Mouse (Mus musculus) lung, postnatal 0 days (tissue): Measurements from ENCODE around the gene Adam12. TPM values are rescaled to one million over a fixed set of nuclear protein-coding genes. Genes with fewer than 3 reads are reported as not detected.
A peak's percentile ranks its signal among the peaks of the same experiment; 100 is the strongest.

ENCODE experiments used
- ATAC-seq: fragments of 200-750 bp; cut with Nextera tagmentation; 2 replicates; pipeline ENCODE4 v1.8.0; 2017; ENCODE audit warnings: moderate library complexity
- DNase-seq: peaks from one replicate; pipeline ENCODE4 v3.0.0-alpha.2; 2016; ENCODE audit warnings: low spot score
- H3K27ac ChIP-seq: fragments of 300-500 bp; sonication (generic); 2 replicates; pipeline ENCODE4 v1.5.1; 2014; ENCODE audit warnings: antibody characterized with exemption, mild to moderate bottlenecking, low read length, mixed read lengths
- H3K27me3 ChIP-seq: fragments of 300-500 bp; sonication (generic); replicated peaks from 2 replicates; pipeline ENCODE4 v1.6.1; 2014; ENCODE audit warnings: low read length, mixed read lengths; ENCODE audit not compliant: insufficient read depth
- H3K36me3 ChIP-seq: fragments of 300-500 bp; sonication (generic); 2 replicates; pipeline ENCODE4 v1.6.1; 2014; ENCODE audit warnings: low read length, mixed read lengths; ENCODE audit not compliant: insufficient read depth
- H3K4me1 ChIP-seq: fragments of 300-500 bp; sonication (generic); 2 replicates; pipeline ENCODE4 v1.6.1; 2014; ENCODE audit warnings: antibody characterized with exemption, low read depth, low read length, mixed read lengths; ENCODE audit not compliant: insufficient read depth
- H3K4me2 ChIP-seq: fragments of 300-500 bp; sonication (generic); replicated peaks from 2 replicates; pipeline ENCODE4 v1.6.1; 2014; ENCODE audit warnings: low read depth, mild to moderate bottlenecking, low read length, moderate library complexity, mixed read lengths
- H3K4me3 ChIP-seq: fragments of 300-500 bp; sonication (generic); 2 replicates; pipeline ENCODE4 v1.5.1; 2014; ENCODE audit warnings: low read depth, low read length
- H3K9ac ChIP-seq: fragments of 300-500 bp; sonication (generic); replicated peaks from 2 replicates; pipeline ENCODE4 v1.6.1; 2014; ENCODE audit warnings: low read depth, mild to moderate bottlenecking
- H3K9me3 ChIP-seq: fragments of 300-500 bp; sonication (generic); 2 replicates; pipeline ENCODE4 v1.6.1; 2016; ENCODE audit warnings: low read length, mixed read lengths
- CTCF ChIP-seq: IDR thresholded peaks from 2 replicates; pipeline ENCODE4 v1.5.1; 2016; ENCODE audit warnings: antibody characterized with exemption, mild to moderate bottlenecking
- EP300 ChIP-seq: IDR thresholded peaks from 2 replicates; pipeline ENCODE4 v1.6.1; 2016; ENCODE audit warnings: antibody characterized with exemption, mild to moderate bottlenecking, control low read depth
- WGBS: fragments of 180-500 bp; shearing (Covaris S2); extraction: QIAGEN DNeasy Blood & Tissue Kit; methylation state at CpG from one replicate; pipeline ENCODE4 v1.1.7; 2014; 5-methylcytosine and 5-hydroxymethylcytosine counted together
- microRNA-seq: library from miRNA; unstranded; fragments of <30 nt; microRNA quantifications from one replicate; pipeline ENCODE4, GENCODE M21; 2016
- polyA plus RNA-seq: library from polyadenylated mRNA; unstranded; fragments of >200 nt; fragmentation: Nextera tagmentation; extraction: Ambion mirVana; gene quantifications from 2 replicates; pipeline ENCODE4 v1.2.1, GENCODE M21; 2015

The Adam12 gene
- polyA plus RNA-seq, 1 experiment from 2014 or later = 2.5 TPM

DNA sequence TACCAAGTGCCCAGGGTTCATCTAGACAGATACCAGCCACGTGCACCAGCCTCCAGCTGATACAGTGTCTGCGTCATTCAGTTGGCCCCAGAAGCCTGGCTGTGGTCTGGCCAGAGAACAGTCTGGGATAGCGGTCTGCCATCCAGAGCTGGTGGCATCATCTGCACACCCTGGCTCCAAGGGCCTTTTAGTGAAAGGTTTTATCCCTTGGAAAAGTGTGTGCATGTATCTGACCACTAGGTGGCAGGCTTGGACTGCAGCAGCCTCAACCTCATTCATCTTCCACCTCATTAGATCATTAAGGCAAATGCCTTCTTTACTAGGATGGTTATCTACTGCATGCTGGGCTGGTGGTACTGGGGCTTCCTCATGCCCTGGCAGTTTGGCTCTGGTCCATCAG is 375.7 kb downstream of the Adam12 start:
- Histone ChIP-seq H3K27ac (no peak overlapping the region), H3K4me1 (no peaks in the 10 kb centered on the region), H3K4me2 (no peak overlapping the region), H3K9ac (no peak overlapping the region), H3K4me3 (no peak overlapping the region), H3K27me3 (no peaks in the 10 kb centered on the region), H3K36me3 (no peaks in the 10 kb centered on the region), H3K9me3 (no peaks in the 10 kb centered on the region)
- ATAC-seq = peak; percentile 55
- WGBS = 0% methylated on average over 1 of the region's 3 CpGs
- TF ChIP-seq CTCF (peak; percentile 100), EP300 (no peak)
- DNase-seq = peak; percentile 81

GRCm38 (mm10) chr7:133850735-133851134 is 381.2 kb downstream of the Adam12 start:
- 0 out of 2 replicates have a peak, but pooled peaks cover 4% of the 10 kb centered on the region for H3K4me1 ChIP-seq
- no peak for ATAC-seq

GRCm38 (mm10) chr7:133848180-133848579 is 383.8 kb downstream of the Adam12 start:
- H3K9ac ChIP-seq = no peak overlapping the region
- ATAC-seq (peak; percentile 31; the same call in 1 of the 2 replicates), DNase-seq (no peak)
- no peak overlapping the region for H3K27ac ChIP-seq
- no peaks in the 10 kb centered on the region for H3K27me3 ChIP-seq
- H3K36me3 ChIP-seq = no peaks in the 10 kb centered on the region
- WGBS = 30% methylated on average over 2 of the region's 2 CpGs
- no peaks in the 10 kb centered on the region for H3K9me3 ChIP-seq
- TF ChIP-seq CTCF (no peak), EP300 (no peak)
- H3K4me2 ChIP-seq = no peak overlapping the region
- H3K4me3 ChIP-seq = no peak overlapping the region
- H3K4me1 ChIP-seq = 0 out of 2 replicates have a peak, but pooled peaks cover 4% of the 10 kb centered on the region

More at GRCm38 (mm10) chr7:133850735-133851134, 381.2 kb downstream of the Adam12 start:
- Histone ChIP-seq H3K27me3 (no peaks in the 10 kb centered on the region), H3K9ac (no peak overlapping the region), H3K9me3 (no peaks in the 10 kb centered on the region), H3K4me3 (no peak overlapping the region), H3K4me2 (no peak overlapping the region), H3K27ac (no peak overlapping the region), H3K36me3 (no peaks in the 10 kb centered on the region)
- TF ChIP-seq EP300 = no peak
- TF ChIP-seq CTCF = peak; percentile 54
- DNase-seq = peak; percentile 17

GRCm38 (mm10) chr7:133847175-133847574 is 384.8 kb downstream of the Adam12 start:
- Histone ChIP-seq H3K4me2 (no peak overlapping the region), H3K9me3 (no peaks in the 10 kb centered on the region), H3K27ac (no peak overlapping the region), H3K36me3 (no peaks in the 10 kb centered on the region), H3K4me1 (0 out of 2 replicates have a peak, but pooled peaks cover 4% of the 10 kb centered on the region), H3K4me3 (no peak overlapping the region), H3K27me3 (no peaks in the 10 kb centered on the region), H3K9ac (no peak overlapping the region)
- DNase-seq (peak; percentile 62), ATAC-seq (peak; percentile 85)
- 26% methylated on average over 1 of the region's 1 CpGs for whole genome bisulfite sequencing
- TF ChIP-seq CTCF = no peak
- TF ChIP-seq EP300 = peak; percentile 64

- WGBS = 61% methylated on average over 6 of the region's 6 CpGs
- no peak overlapping the region for H3K27ac ChIP-seq
- H3K36me3 ChIP-seq = no peaks in the 10 kb centered on the region
- ATAC-seq (no peak), DNase-seq (no peak)
- H3K9me3 ChIP-seq = no peaks in the 10 kb centered on the region
- H3K4me3 ChIP-seq = no peak overlapping the region
- H3K9ac ChIP-seq = no peak overlapping the region
- TF ChIP-seq CTCF (no peak), EP300 (no peak)
- no peak overlapping the region for H3K4me2 ChIP-seq
- no peaks in the 10 kb centered on the region for H3K27me3 ChIP-seq
- no peaks in the 10 kb centered on the region for H3K4me1 ChIP-seq
Measured at GRCm38 (mm10) chr7:133842079-133842478, 389.9 kb downstream of the Adam12 start.

DNA sequence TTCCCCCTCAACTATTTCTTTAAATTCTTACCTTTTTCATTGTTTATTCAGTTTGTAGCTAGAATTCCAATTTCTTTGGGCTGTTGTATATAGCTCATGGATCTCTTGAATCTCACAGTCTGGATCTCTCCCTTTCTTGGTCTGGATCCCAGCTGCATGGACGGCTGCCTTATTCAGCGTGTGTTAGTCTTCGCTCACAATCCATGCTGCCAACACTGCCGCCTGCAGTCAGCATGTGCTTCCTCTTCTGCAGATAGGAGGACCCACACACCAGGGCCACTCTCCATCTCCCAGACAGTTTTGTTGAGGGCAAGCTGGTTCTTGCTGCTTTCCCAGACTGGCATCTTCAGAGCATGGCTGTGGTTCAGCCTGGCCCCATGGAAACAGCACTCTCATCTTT is 392.4 kb downstream of the Adam12 start:
- no peak overlapping the region for H3K4me2 ChIP-seq
- H3K9ac ChIP-seq = no peak overlapping the region
- H3K36me3 ChIP-seq = no peaks in the 10 kb centered on the region
- DNase-seq (no peak), ATAC-seq (no peak)
- 61% methylated on average over 4 of the region's 4 CpGs for WGBS
- TF ChIP-seq EP300 = no peak
- peak; percentile 39 for TF ChIP-seq CTCF
- H3K9me3 ChIP-seq = no peaks in the 10 kb centered on the region
- no peak overlapping the region for H3K4me3 ChIP-seq
- no peaks in the 10 kb centered on the region for H3K27me3 ChIP-seq
- no peak overlapping the region for H3K27ac ChIP-seq
- H3K4me1 ChIP-seq = no peaks in the 10 kb centered on the region

Small RNA genes within 50 kb of the gene (microRNA-seq; reads per million reads assigned to microRNA genes)
- gene Gm23631 = not detected

Other genes starting within 250 kb of the Adam12 start
- gene D7Ertd443e, start 153.5 kb upstream of the Adam12 start, polyA plus RNA-seq = 0.17 and 0.27 TPM in 2 replicates